Mouse (Mus musculus): ENCODE measurements around the gene Clptm1.

GRCm38 (mm10) chr7:19690845-19691244 lies 26.0 kb upstream of the Clptm1 start:
- TF ChIP-seq CTCF (IDR thresholded peaks at IDR 0.05; ENCODE audit: low read depth) (no peak), EP300 (IDR thresholded peaks at IDR 0.05; ENCODE audit: low read depth) (no peak)

Data from liver, embryonic 14.5 days (tissue).